Mouse (Mus musculus): ENCODE results near the gene Cyp4f18.

DNA sequence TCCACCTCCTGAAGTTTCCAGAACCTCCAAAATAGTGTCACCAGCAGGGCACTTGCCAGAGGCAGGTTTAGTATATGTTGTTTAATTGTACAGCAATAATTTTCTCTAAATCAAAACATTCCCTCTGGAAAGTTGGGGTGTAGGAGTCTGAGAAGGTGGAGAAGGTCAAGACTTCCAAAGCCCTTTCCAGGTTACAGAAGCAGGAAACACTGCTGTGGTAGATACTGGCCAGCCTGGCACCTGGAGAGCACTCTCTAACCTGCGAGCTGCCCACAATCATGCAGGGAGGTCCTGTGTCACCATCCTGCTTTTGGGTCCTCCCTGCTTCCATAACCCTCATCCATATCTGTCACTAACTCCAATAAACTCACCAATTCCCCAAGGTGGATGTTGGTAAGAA lies 2.7 kb downstream of the Cyp4f18 start:
- TF ChIP-seq CTCF (IDR thresholded peaks at IDR 0.05; ENCODE audit: insufficient read depth, low read length) (no peak), POLR2A (IDR thresholded peaks at IDR 0.05; ENCODE audit: borderline replicate concordance, extremely low read depth, low read depth, low read length) (no peak)

Data from lung, adult 2 months (tissue).